Mouse (Mus musculus) cerebellum, postnatal 36 days (tissue): ENCODE measurements at regions not wholly inside any gene's neighbourhood (a gene's known extent, or its start where the extent isn't known, plus 50 kb on each side); places are given as distances from the start of the nearest gene placed in this dataset.
"Not testable (repeated sequence)": the region's sequence is repeated elsewhere in the genome, so short reads cannot be mapped to it uniquely, and the experiment has no call there.

Experiments
- DNase-seq, 2 experiments: peaks; one replicate each; pipeline ENCODE4 v3.0.0; 2021 to 2022; ENCODE audit warnings: mixed read lengths in 2 of 2

DNA sequence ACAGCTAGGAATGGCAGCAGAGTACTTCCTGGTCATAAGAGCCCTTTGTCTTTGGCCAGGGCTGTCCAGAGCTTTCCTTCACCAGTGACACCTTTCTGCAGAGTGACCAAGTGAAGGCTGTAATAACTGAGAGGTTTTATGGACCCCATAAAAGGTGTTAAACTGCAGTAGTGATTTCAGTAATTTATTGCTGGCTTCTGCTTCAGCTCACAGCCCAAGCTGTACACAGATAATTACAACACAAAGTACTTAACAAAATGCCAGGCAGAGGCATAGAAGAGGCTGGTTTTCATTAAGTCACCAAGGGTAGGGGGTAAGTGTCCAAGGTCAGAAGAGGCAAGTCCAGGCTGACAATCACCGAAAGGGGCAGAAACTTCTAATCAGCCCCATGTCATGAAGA is 83.8 kb downstream of the Eif4e start:
- no peak for DNase-seq

GRCm38 (mm10) chr3:138612884-138613653 is 87.1 kb downstream of the Eif4e start:
- no peak for DNase-seq

GRCm38 (mm10) chr3:138613680-138614079 is 87.7 kb downstream of the Eif4e start:
- no peak for DNase-seq

DNA sequence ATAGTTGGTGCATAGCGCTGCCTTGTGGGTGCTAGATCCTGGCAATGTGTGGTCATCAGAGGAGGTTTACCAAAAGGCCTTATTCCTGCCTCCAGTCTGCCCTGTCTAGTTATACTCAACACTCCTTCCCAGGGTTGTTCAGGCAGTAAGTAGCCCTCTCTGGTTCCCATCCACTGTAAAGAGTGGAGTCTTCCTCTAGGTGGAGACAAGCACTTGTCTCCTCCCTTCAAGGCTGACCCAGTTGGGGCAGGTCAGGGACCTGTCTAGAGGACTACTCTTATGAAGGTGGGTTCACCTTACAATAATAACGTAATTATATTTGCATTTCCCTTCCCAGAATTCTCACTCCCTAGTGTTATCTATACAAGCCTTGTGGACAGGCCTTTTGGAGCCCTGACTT is 88.9 kb downstream of the Eif4e start:
- no peak for DNase-seq

- no peak for DNase-seq
These were observed 94.3 kb downstream of the Eif4e start for GRCm38 (mm10) chr3:138620263-138620662.

GRCm38 (mm10) chr3:138624128-138624527 is 98.1 kb downstream of the Eif4e start:
- DNase-seq = no peak

DNA sequence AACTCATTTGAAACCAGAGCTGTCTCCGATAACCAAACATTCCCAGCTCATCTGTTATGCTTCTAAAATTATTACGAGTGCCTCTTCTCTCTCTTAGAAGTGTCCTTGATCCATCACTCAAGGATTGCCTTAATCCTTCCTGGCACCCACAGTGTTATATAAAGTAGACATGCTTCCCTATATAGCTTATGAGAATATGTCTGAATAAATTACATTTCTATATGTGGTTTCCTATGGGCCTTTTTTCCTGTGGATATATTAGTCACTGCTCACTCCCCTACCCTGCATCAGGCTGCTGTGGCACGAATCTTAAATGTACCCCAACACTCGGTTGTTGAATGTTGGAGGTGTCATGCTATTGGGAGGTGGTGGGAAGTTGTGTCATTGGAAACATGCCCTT is 100.3 kb downstream of the Eif4e start:
- no peak for DNase-seq

- DNase-seq = no peak
These were observed 104.3 kb downstream of the Eif4e start for GRCm38 (mm10) chr3:138630231-138630630.

DNA sequence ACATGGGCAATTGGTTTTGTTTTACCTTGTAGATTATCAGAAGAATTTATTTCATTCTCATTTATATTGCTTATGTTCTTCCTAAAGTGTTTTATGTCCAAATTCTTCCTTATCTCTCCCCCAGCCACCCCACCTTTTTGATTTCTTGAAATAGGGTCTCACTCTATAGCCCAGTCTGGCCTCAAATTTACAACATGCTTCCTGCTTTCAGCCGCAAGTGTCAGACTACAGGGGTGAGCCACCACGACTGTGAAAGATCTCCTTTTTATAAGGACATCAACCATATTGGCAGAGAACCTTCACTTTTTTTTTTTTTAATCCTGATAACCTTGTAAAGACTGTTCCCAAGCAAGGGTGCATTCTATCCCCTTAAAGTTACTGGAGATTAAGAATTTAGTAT is 106.1 kb downstream of the Eif4e start:
- no peak for DNase-seq

- peak in 1 of 2 experiments; percentile 17 for DNase-seq
These were observed 100.0 kb upstream of the Tspan5 start for GRCm38 (mm10) chr3:138642026-138642425.

GRCm38 (mm10) chr3:138643951-138644285 is 98.1 kb upstream of the Tspan5 start:
- no peak for DNase-seq

DNA sequence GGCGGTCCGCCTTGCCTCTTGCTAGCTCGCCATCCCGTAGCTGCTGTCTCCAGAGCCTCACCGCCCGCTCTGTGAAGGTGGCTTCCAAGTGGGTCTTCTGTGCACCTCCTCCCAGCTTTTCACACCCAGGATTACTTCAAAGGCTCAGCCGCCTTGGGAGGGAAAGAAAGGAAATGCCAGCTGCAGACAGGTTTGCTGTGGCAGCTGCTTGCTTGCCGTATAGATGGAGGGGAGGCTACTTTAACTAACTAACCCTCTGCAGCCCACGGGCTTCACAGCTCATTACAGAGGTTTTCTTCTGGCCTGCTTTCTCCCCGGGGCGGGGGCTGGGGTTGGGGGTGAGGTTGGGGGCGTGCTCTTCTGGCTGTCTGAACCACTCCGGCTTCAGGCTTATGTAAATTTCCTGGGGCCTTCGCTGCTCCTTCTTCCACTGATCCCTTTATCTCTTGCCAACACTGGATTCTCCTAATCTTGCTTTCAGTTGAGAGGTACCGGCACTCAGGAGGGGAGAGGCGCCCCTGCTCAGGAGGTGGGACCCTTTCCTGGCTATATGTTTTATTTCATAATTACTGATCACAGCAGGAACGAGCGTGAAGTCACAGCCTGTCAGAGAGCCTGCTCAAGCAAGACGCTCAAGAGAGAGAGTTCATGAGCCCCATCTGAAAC is 97.6 kb upstream of the Tspan5 start:
- DNase-seq = peak in 1 of 2 experiments; percentile 10

DNA sequence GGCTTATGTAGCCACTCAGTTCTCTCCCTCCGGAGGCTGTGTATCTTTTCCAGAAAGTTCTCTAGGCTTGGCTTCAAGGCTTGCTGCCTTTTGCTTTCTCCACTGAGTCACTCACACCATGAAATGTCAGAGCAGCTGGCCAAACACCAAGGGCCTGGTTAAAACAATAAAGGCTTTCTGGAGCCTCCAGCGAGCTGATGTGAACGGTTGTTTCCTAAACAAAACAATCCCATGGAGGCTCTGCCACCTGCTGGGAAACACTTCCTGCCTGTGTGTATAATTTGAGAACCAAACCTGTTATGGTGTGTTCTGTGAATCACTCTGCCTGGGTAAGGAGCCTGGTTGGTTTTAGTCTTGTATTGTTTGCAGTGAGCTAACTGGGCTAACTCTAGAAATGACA is 96.7 kb upstream of the Tspan5 start:
- DNase-seq = peak; percentile 12 to 33

GRCm38 (mm10) chr3:138649699-138650098 is 92.3 kb upstream of the Tspan5 start:
- no peak for DNase-seq

GRCm38 (mm10) chr3:138650671-138651070 is 91.3 kb upstream of the Tspan5 start:
- not testable (repeated sequence) for DNase-seq

- no peak for DNase-seq
These were observed 90.4 kb upstream of the Tspan5 start for GRCm38 (mm10) chr3:138651361-138652205.

- no peak for DNase-seq
These were observed 89.8 kb upstream of the Tspan5 start for GRCm38 (mm10) chr3:138652206-138652605.

GRCm38 (mm10) chr3:138652685-138653084 is 89.3 kb upstream of the Tspan5 start:
- DNase-seq = no peak

DNA sequence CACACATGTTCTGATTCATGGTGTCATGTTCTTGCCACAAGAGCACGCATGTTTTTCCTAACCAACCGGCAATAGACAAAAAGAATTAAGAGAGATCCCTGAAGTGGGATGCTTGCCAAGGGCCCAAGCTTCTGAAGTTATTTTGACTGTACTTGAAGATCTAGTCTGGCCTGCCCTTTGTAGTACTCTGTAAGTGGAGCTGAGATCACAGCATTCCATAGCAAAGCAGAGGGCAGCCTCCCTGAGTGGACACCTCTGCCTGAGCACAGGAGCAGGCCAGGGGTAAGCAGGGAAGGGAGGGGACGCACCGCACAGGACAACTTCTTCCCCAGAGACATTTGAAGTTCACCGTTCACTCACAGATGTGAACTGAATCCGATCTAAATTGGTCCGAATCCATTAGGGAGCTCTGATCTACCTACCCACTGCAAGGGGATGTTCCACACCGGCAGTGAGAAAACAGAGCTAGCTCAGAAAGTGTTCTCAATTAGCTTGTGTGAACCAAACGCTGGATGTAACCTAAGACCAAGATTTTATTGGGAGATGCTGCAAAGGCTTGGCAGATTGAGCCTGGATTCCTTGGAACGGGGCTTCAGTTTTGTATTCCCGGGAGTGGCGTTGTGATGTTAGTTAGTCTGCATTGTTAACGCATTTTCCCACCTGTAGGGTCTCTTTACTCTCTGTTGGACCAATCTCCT is 88.3 kb upstream of the Tspan5 start:
- no peak for DNase-seq

DNA sequence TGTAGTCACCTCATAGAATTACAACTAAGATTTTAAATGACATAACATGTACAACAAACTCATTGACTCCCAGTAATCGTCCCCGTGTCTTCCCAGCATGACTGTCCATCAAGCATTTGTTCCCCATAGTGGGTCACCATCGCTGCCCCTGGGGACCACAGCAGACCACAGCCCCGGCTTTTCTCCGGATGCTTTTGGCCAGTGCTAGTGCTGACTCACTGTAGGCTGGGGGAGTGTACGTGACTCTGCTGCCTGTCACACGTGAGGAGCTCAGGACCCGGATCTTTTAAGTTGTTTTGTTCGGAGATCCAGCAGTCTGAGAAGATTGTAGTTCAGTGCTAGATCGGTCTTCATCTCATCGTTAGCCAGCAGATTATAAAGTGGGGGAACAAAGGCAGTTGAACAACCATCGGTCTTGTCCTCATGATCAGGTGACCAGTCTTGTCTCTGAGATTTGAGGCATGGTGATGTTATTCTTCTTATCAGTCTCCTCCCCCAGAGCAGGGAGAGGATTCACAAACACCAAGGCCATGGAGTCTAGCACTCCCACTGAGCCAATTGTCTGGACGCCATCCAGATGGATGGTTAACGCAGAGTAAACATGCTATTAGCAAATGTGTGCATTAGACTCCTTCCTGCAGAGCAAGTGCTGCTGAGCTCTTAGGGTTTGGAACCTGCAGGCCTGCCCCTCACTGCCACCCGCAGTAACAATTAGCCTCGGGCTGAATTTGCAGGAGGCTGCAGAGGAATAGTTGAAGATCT is 87.2 kb upstream of the Tspan5 start:
- no peak for DNase-seq

- DNase-seq = no peak
These were observed 86.5 kb upstream of the Tspan5 start for GRCm38 (mm10) chr3:138655479-138655878.

GRCm38 (mm10) chr3:138662625-138663024 is 79.4 kb upstream of the Tspan5 start:
- DNase-seq = no peak
